Mouse (Mus musculus) brain, embryonic 14.5 days (tissue): ENCODE measurements around the gene Akr7a5.

ENCODE experiments used
- CTCF ChIP-seq: fragments of 200-500 bp; IDR thresholded peaks from 2 replicates; pipeline ENCODE4 v1.5.1; 2012; ENCODE audit warnings: inconsistent platforms, mild to moderate bottlenecking, moderate library complexity, borderline replicate concordance; ENCODE audit not compliant: insufficient read depth, insufficient read length; ENCODE audit errors: extremely low read depth
- POLR2A ChIP-seq: fragments of 200-500 bp; IDR thresholded peaks from 2 replicates; pipeline ENCODE4 v1.6.1; 2012; ENCODE audit warnings: mild to moderate bottlenecking, inconsistent platforms, borderline replicate concordance; ENCODE audit not compliant: poor library complexity, insufficient read depth, insufficient read length, severe bottlenecking; ENCODE audit errors: extremely low read depth

GRCm38 (mm10) chr4:139272951-139273680 is 37.4 kb upstream of the Akr7a5 start:
- TF ChIP-seq CTCF (no peak), POLR2A (no peak)
